Mouse (Mus musculus): Measurements from ENCODE around the gene Cdh5. TPM values are rescaled to one million over a fixed set of nuclear protein-coding genes. Genes with fewer than 3 reads are reported as not detected.

Cdh5 gene
- total and polyA plus RNA-seq, 3 experiments = 38.7 to 59.7 (median 57.2) TPM

- DNase-seq = no peak
Observed at GRCm38 (mm10) chr8:104134521-104134920, 33.1 kb downstream of the Cdh5 start.

GRCm38 (mm10) chr8:104136277-104136676 is 34.9 kb downstream of the Cdh5 start:
- no peak for DNase-seq

- no peak for DNase-seq
Observed at GRCm38 (mm10) chr8:104137636-104138035, 36.2 kb downstream of the Cdh5 start.

- no peak for DNase-seq
Observed at GRCm38 (mm10) chr8:104140611-104141010, 39.2 kb downstream of the Cdh5 start.

- no peak for DNase-seq
Observed at GRCm38 (mm10) chr8:104142415-104142814, 41.0 kb downstream of the Cdh5 start.

GRCm38 (mm10) chr8:104143379-104143778 is 42.0 kb downstream of the Cdh5 start:
- peak; percentile 27 for DNase-seq

- no peak for DNase-seq
Observed at GRCm38 (mm10) chr8:104144434-104145216, 43.2 kb downstream of the Cdh5 start.

GRCm38 (mm10) chr8:104145981-104146689 is 44.7 kb downstream of the Cdh5 start:
- DNase-seq = peak; percentile 87

- DNase-seq = no peak
Observed at GRCm38 (mm10) chr8:104146717-104147494, 45.5 kb downstream of the Cdh5 start.

GRCm38 (mm10) chr8:104147947-104148346 is 46.5 kb downstream of the Cdh5 start:
- no peak for DNase-seq

GRCm38 (mm10) chr8:104160731-104161130 is 59.3 kb downstream of the Cdh5 start:
- no peak for DNase-seq

GRCm38 (mm10) chr8:104169461-104169860 is 68.0 kb downstream of the Cdh5 start:
- DNase-seq = no peak

- DNase-seq = peak; percentile 76
Observed at GRCm38 (mm10) chr8:104170118-104171049, 69.0 kb downstream of the Cdh5 start, which contains the start of gene Bean1. TSS of gene Bean1 (plus strand) at chr8:104170442.

GRCm38 (mm10) chr8:104171050-104171620 is 69.7 kb downstream of the Cdh5 start:
- no peak for DNase-seq

GRCm38 (mm10) chr8:104172420-104172819 is 71.0 kb downstream of the Cdh5 start:
- no peak for DNase-seq

GRCm38 (mm10) chr8:104175848-104176527 is 74.6 kb downstream of the Cdh5 start:
- DNase-seq = peak; percentile 18

GRCm38 (mm10) chr8:104177054-104177453 is 75.6 kb downstream of the Cdh5 start:
- no peak for DNase-seq

- no peak for DNase-seq
Observed at GRCm38 (mm10) chr8:104184905-104185304, 83.5 kb downstream of the Cdh5 start.

- DNase-seq = no peak
Observed at GRCm38 (mm10) chr8:104186827-104187226, 85.4 kb downstream of the Cdh5 start.

GRCm38 (mm10) chr8:104187622-104188021 is 86.2 kb downstream of the Cdh5 start:
- no peak for DNase-seq
